Mouse (Mus musculus) mesoderm, embryonic 11.5 days (tissue): ENCODE measurements at regions not wholly inside any gene's neighbourhood (a gene's known extent, or its start where the extent isn't known, plus 50 kb on each side); places are given as distances from the start of the nearest gene placed in this dataset.

ENCODE experiments used
- DNase-seq: peaks from one replicate; pipeline ENCODE4 v3.0.0-alpha.2; 2012; ENCODE audit warnings: low read depth, low spot score

DNA sequence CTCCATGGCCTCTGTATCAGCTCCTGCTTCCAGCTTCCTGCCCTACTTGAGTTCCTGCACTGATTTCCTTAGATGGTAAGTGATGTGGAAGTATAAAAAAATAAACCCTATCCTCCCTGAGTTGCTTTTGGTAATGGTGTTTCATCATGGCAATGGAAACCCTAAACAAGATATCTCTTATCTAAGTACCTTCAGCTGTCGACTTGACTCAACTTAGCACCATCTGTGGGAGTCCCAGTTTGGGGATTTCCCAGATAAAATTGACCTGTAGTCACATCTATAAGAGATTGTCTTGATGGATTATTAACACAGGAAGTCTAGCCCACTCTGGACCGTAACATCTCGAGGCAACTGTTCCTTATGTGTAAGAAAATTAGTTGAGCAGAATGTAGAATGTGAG, 570.2 kb upstream of the Gm10306 start:
- no peak for DNase-seq

DNA sequence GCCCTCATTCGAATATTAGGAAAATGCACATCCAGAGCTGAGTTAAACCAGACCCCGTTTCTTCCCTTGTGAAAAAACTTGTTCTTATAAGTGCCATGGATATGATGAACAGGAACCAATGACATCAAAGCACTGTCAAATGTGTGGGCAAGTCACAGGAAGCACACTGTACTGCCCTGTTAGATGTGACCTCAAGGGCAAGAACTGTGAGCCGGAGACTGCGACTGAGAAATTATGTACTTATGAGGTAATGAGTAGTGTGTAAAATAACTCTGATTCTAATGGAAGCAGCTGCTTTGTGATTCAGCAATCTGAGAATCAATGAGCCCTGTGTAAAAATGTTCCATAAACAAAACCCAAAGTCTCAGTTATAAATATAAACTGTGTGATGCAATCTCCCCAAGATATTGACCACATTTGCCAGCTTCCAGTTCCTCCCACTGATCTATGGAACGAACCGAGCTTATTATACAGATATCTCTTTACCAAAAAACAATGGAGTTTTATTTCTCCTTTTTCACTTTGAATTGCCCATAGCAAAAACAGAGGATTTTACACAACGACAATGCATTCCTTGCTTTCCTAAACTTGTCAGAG, 566.0 kb upstream of the Gm10306 start:
- no peak for DNase-seq

DNA sequence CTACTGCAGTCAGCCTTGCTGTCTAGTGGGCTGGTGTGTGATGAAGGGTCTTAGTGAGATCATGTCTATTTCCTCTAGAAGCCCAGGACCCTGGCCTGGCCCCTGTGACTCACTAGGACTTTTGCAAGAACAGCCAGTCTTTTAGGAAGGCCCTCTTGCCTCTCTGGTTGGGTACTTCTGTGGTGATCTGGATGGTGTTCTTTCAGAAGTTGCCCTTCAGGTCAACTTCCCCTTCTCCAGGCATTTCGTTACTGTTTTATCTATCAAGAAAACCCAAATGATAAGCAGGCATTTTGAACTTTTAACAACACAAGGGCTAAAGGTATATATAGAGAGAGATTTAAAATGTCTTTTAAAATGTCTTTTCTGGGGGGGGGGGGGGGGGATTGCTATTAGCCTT, 550.5 kb upstream of the Gm10306 start:
- no peak for DNase-seq

DNA sequence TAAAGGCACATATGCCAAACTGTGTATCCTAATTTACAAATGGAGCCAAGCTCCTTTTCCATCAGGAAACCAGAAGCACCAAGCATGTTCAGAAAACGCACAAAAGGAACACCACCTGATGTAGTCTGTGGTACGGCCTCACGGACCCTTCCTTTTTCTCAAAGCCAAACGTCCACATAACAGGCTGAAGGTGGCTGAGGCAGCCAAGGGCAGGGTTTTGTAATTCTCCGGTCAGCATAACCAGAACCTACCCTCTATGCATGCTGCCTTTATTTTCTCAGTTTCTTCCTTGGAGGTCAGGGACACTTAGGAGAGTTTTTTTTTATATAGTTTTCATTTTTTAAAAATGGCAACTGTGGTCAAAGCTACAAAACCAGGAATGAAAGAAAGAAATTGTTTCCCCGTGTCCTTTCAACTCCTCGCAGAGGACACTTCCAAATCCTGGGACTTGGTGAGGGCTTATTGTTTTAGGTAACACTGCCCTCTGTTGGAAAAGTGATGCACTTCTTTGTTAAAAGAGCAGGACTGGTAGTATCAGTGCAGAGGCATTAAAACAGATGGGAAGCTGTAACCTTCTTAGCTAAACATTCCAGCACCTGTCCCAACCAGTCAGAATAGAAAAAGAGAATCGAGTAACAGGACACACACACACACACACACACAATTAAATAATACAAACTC, 549.1 kb upstream of the Gm10306 start:
- DNase-seq, result peak; percentile 74

DNA sequence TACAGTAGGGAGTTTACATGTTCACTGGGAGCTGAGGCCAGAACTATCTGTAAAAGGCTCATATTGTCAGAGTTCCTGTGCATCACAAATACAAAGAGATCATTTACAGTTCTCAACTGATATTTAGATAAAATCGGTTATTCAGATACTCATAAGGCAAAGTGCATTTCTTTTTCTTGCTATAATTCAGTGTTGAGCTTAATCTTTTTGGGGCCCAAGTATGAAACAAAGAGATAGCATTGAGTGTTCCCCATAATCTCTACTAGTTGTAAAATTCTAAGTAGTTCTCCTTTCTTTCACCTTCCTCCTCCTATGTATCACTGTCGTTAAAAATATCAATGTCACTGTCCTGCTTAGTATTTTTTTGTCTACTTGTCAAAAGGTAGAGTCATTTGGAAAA, 540.6 kb upstream of the Gm10306 start:
- DNase-seq, result no peak

DNA sequence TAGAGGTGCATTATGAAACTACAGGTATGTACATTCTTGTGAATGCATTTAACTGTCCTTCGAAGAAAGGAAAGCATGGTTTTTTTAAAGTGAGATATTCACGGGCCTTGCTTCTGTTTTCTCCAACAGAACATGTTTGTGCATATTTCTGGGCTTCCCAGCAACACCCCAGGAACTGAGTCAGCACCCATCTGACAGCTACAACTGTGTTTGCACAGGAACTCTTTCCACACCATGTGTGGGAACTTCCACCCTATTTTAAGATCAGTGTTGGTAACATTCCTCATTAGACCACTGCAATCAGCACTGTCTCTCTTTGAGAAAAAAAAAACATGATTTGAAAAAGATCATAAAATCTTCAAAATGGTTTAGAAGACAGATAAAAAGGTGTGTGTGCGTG, 538.6 kb upstream of the Gm10306 start:
- DNase-seq, result no peak

DNA sequence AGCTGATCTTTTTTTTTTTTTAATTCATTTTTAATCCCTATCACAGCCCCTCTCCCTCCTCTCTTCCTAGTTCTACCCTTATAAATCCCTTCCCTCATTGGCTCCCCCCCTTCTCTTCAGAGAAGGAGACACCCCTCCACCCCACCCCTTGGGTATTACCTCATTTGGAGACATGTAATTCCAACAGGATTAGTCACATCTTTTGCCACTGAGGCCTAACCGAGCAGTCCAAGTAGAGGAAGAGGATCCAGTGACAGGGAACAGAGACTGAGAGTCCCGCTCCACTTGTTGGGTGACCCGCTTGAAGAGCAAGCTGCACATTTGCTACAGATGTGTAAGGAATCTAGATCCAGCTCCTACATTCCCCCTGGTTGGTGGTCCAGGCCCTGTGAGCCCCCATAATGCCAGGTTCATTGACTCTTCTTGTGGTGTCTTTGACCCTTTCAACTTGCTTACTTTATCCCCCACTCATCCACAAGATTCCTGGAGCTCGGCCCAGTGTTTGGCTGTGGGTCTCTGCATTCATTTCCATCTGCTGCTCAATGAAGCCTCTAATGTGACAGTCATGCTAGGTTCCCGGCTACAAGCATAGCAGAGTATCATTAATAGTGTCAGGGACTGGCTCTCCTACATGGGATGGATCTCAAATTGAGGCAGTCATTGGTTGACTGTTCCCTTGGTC, 506.6 kb upstream of the Gm10306 start:
- no peak for DNase-seq

DNA sequence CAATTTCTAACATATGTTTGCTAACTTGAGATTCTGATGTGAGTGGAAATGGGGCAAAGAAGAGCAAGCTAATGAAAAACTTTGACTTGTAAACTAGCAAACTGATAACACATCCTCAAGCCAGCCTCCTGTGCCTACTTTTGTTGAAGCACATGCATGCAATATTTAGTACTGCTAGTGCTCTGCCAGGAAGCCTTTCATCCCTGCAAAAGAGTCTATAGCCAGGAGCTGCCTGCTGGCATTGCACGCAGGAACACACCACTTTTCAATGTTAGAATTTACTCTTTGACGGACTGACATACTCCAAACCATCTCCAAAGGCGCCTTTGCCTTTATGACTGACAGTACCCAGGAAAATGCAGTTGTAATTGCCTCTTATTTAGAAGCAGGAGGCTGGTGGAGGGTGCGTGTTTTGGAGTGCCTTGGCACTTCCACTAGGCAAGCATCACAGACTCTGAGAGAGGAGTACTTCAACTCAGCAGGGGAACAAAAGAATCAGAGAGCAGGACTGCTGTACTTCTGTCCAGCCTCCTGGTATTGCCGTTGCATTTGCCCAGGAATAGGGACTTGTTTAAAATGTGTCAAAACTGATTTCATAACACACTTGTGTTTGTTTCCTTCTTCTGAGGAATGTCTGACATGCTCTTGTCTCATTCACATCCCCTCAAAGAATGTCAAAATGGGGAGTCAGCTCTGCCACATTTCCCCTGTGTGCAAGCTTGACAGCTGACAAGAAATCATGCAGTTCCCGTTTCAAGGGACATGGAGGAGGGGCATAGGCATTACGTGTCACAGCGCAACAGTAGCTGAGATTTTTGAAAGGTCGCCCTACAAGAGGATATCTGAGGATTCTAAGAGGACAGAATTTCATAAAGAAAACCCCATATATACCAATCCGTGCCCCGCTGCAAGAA, 503.8 kb upstream of the Gm10306 start:
- DNase-seq, result no peak

DNA sequence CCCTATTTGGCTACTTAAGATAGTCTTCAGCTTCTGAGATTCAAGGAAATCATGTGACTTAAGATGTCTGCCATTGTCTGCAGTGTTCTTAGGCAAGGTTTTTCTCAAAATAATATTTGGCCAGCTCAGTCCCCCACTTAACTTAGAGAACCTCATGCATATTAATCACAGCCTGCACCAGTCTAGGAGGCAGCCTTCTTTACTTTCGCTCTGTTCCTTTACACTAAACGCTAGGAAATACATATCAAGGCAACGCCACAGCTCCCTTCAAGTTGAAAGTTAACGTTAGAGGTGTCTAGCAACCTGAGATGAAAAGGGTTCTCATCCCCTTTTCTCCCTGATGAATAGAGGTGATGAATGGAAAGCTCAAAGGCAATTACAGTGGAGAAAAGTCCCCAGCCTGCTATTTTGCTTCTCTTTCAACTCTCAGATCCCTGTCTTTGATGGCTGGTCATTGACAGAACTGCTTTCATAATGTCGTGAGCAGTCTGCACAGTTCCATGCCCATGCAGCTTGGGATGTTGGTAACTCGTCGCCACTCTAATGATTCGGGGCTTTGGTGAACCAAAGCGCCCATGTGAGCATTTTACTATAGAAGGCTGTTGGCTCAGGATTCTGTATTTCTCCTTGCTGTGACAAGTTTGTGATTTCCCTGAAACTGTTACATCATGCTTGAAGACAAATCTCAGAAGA, 483.0 kb upstream of the Gm10306 start:
- DNase-seq, result no peak

DNA sequence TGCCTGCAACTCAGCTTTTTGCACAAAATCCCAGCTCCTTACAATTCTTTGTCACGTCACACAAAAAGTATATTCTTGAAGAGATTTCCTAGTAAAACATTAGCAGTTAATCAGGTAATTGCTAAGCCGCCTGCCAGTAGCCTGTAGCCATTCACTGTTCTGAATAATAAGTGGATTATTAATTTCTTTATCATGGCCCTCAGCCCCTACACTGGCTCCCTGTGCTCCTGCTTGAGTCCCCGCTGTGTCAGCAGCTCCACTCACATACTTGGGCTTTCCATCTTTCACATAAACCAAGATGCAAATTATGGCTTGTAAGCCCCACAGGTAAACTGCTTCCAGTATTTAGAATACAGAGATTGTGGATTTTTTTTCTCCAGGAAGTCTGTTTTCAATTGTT, 473.5 kb upstream of the Gm10306 start:
- DNase-seq, result no peak

DNA sequence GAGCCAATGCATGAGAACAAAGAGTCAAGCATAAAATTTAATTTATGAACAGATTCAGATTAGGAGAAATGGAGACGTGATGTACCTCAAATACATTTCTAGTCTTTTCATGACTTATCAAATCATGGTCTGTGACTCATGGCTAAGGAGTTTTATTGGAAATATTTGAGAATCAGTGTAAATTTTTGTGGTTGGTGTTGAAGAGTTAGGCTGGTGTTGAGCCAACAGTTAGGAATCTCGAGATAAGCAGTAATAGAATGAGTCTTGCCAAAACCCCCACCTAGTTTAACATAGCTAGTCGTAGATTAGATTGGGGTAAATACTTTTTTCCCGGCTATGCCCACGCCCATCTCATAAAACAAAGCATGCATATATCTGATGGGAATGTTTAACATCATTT, 462.0 kb upstream of the Gm10306 start:
- no peak for DNase-seq

DNA sequence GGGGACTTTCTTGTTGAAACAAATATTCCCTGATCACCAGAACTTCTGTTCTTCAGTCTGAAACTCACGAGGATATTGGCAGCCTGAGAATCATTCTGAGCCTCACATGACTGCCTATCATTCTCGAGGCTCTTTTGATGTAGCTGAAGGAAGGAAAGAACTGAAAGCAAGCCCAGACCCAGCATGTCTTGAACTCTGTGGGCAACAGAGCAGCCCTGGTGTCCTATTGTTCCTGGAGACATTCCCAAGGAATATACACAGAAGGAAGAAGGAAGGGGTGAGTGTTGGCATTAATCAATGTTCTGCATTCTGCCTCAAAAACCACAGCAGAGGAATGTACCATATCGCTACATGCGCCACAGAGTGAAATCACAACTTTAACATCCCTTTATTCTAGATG, 449.4 kb upstream of the Gm10306 start:
- DNase-seq, result no peak

DNA sequence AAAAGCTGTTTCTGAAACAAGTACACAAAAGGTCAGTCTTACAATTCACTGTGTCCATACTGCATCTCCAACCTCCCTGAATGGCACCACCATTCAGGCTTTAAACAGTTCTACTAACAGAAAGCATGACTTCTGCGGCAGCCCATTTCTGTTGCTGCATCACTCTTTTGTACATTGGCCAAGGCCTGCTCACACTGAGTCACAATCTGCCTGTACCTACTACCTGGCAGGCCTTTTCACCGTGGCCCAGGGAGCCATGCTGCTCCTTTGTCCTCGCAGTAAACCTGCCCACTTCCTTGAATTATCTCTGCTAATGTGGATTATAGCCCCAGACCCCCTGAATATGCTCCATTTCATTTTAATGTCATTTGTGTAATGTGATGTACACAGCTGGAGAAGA, 439.5 kb upstream of the Gm10306 start:
- no peak for DNase-seq

DNA sequence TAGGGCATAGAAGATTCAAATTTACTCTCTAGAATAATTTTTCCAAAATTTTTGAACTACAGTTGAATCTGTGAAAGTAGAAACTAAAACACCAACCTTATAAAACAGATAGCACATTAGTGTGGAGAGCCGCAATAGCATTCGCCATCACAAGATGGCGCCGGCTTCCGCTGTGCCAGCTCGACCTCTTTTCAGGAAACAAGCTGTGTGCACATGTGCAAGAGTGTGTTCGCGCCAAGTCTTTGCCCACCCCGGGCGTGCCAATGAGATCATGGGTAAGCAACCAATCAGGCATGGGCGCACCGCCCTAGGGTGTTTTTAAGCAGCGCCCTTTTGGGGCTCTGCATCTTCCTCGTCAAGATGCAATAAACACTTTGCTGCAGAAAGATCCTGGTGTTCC, 432.2 kb upstream of the Gm10306 start:
- DNase-seq, result no peak

DNA sequence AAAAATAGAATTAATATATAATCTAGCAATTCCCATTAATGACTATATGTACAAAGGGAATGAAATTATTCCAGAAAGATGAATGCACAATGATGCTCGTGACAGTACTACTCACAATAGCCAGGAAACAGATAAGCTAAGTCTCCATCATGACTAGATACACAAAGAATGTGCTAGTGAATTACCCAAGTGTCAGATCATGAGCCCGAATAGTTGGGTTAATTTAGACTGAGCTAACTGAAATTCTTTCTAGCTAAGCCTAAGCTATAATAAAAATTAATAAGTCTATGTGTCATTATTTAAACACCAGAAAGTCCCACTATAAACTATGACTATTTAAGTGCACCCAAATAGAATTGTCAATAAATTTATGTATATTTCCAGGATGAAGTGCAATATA, 418.4 kb upstream of the Gm10306 start:
- no peak for DNase-seq

DNA sequence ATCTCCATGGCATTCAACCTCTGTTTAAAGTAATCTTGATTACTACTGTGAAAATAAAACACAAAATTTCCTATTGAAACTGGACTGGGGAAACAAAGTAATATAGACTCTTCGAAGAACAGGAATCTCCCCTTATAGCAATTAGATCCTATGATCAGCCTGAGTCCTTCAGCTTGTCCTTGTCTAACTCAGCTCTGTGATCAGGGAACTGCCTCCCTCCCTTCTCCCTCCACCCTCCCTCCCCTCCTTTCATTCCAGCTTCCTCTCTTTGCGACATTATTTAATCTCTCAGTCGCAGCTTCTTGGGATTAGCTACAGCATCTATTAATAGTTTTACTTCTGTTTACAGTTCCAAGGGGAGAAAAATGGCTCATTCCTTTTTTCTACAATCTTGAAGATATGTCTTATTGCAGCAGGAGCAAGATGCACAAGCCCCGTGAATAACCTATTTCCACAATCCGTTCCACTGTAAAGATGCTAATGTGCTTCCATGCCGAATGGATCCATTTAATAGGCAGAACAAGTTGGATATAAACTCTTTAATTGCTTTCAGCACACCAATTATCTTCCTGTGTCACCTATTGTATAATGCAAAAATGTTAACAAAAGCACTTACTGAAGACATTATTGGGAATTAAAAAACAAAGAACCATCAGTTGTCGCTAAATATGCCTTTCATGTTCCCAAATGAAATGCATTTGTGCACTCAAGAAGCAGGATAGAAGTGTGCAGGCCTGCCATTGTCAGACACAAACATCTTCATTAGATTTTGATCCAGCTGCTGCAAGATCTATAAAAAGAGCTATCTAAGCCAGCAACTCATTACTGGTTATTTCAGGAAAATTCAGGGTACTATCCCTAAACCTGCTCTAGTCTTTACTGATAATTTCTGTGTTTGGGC, 411.2 kb upstream of the Gm10306 start:
- DNase-seq, result no peak

DNA sequence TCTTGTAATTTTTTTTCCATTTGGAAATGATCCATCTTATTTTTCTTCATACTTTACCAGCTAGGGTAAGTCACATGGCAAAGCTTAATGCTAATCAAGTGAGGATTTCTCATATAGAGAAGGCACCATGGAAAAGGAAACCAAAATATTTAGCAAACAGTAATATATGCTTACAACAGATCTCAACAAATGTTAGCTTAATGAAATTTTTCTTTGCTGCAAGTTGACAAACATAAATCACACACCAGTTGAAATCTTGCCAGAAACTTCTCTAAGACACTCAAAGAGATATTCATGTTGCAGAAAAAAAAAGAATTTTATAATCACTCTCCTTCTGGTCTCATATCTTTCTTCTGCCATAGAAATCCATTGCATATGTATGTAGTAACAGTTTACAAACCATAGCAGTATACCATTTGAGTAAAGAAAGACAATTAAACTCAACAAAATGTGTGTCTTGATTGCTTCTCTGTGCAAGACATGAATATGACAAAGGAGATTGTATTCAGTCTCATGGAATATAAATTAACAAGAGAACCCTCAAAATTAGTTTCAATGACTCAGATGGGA, 408.3 kb upstream of the Gm10306 start:
- DNase-seq, result no peak

DNA sequence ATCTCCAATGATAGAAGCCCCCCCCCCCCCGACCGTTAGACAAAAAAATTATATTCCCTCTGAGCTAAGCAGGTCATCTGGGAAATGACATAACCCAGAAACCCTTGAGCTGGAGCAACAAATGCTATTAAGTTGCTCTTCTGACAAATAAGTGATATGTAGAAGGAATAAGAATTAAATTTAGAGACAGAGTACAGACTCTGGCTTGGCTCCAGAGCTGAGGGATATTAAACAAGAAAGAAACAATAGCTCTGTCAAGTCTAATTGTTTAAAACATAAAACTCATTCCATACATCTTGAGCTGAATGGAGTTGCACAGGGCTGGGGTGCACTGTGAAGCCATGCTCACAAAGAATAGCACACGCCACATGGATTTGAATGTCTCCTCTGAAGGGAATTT, 407.3 kb upstream of the Gm10306 start:
- no peak for DNase-seq

DNA sequence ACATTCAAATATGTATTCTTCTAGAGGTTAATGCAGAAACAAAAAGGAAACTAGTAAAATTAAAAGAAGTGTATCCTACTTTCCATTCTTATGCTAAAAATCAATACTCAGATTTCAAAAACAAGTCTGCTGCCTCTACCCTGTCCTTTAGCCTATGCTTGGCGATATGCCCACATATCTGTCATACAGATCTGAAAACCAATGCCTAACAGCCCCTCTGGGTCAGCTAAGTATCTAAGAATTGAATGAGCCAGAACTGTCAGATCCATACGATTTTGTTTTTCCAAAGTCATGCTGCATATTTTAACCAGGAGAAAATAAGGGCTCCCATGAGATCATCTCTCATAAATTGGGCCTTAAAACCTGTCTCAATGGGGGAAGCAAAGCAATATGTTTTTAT, 395.7 kb upstream of the Gm10306 start:
- DNase-seq, result peak; percentile 18

DNA sequence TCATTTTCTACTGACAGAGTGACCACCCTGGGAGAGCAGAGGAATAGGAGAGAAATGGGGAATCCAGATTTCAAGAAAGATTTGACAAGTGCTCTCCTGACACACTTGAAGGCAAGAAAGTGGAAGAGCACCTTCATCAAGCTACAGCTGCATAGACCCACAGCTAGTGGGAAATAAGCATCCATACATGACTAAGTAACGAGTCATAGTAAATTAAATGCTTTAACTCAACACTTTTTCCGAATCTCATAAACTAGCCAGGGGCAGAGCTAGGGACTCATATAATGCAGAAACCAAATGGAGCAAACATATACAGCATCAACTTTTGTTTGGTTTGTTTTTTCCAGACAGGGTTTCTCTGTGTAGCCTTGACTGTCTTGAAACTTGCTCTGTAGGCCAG, 383.2 kb upstream of the Gm10306 start:
- DNase-seq, result no peak
